Mouse (Mus musculus): Measurements from ENCODE around the gene Acap1. TPM values are rescaled to one million over a fixed set of nuclear protein-coding genes. Genes with fewer than 3 reads are reported as not detected.

The Acap1 gene
- 10 to 100 TPM; 10.4 to 12.2 TPM for total RNA-seq (2023)

DNA sequence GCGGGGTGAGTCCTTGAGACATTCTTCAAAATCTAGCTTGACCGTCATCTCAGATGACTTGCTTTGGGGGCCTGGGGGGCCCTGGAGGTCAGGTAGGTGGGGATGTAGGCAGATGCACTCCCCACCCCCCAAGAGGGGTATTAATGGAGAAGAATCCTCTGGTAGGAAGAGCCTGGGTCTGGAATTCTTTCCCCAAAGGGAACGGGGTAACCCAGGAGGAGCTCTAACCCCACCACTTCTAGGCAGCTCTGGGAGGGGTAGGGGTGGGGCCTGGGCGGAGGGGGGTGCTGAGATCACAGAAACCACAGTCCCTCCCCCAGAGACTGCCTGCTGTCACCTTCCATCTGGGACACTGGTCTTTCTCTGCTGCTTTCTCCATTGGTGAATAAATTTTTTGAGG is at the start of gene Acap1:
Gene Acap1 (minus strand): TSS at position 249 of the 400 bp plus-strand sequence.

DNA sequence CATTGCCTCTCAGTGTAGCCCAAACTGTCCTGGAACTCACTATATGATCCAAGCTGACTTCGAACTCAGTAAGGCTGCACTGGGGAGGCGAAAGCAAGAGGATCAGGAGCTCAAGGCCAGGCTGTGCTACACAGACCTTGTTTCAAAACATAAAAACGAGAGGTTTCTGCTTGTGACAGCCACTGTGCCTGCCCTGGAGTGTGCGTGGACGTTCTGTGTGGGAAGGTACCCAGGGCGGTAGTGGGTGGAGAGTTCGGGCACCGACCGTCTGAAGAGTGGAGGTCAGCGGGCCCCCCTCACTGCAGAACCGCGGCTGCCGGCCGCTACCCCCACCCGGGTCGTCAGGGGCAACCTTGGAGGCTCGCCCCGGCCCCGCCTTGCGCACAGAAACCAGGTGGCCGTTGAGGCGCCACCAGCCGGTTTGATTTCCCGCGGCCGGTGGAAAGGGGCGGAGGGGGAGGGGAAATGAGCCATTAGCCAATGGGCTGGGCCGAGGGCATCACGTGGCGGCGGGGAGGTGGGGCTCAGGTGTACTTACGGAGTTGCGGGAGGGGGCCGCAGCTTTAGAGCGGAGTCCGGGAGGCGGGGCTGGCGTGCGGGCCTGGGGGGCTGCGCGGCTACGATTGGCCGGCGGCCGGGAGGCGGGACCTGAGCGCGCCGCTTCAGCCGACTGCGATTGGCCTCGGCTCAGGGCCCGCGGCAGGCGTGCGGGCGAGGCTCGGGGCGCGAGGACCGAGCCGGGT is 40.0 kb upstream of the Acap1 start, which contains the start of gene Ybx2:
Gene Ybx2 (plus strand): TSS at position 660 of the 743 bp plus-strand sequence.

DNA sequence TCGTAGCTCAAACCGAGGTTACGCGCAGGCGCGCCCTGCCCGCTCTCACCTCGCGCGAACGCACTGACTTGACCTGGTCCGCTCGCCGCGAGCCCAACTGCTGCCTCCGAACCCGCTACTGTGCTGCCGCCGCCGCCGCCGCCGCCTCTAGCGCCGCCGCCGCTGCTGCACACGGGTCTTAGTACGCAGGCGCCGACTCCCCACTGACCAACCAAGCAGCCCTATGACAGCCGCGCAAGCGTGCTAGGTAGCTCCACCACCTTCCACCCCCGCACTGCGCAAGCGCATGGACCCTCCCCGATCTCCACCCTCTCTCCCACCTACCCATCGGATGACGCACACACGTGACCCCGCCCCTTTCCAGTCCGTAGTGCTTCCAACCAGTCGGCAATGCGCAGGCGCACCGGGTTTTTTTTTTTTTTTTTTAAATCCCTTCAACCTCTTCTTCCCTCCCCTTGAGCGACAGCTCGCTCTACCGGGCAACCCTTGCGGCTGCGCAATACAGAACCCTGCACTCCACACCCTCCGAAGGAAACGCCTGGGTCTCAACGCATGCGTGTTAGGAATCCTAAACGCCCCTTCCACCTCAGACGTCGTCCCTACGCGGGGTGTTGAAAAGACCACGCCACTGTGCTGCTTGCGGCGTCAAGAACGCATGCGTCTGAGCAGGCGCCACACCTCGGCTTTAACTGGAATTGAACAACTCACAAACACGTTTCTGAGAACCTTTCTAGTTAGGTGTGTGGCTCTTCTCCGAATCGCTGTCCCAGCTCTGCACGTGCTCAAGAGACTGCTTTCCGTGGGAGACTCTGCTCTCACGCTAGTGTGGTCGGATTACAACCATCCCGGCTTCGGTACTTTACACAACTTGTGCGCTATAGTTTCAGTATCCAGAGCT is 26.0 kb upstream of the Acap1 start, which contains the start of gene Eif5a:
Gene Eif5a (minus strand): TSS at position 845 of the 898 bp plus-strand sequence.

DNA sequence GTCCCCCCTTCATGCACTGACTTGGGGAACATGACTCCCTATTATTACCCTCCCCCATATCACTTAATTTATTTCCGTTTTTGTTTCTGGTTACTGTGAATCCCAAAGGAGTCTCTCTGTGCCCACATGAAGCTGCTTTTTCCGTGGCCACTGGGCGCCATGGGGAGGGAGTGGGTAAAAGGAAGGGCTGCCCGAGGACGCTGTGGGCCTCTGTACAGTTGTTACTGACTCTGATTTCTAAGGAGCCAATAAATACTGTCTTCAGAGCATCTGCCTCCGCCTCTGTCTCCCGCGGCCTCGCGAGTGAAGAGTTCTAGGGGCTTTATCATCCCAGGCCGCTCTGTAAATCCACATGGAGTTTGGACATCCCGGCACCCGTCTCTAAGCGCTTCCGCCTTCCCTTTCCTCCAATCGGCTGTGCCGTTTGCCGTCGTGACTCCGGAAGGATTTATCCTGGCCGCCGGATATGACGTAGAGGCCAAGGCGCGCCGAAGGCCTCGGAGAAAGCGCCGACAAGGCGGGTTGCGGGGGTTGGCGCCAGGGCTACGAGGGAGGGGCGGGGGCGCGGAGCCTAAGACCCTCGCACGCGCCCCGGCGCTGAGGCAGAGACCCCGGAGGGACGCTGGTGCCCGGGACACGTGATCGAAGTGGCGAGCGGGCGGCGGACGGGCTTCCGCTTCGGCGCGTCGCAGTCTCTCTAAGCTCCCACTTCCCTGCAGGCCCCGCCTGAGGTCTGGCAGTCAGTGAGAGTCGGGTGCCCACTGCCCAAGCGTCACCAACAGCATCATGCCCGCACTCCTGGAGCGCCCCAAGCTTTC is 18.4 kb upstream of the Acap1 start, which contains the start of gene Gps2:
Gene Gps2 (plus strand): TSS at position 335 of the 818 bp plus-strand sequence.

DNA sequence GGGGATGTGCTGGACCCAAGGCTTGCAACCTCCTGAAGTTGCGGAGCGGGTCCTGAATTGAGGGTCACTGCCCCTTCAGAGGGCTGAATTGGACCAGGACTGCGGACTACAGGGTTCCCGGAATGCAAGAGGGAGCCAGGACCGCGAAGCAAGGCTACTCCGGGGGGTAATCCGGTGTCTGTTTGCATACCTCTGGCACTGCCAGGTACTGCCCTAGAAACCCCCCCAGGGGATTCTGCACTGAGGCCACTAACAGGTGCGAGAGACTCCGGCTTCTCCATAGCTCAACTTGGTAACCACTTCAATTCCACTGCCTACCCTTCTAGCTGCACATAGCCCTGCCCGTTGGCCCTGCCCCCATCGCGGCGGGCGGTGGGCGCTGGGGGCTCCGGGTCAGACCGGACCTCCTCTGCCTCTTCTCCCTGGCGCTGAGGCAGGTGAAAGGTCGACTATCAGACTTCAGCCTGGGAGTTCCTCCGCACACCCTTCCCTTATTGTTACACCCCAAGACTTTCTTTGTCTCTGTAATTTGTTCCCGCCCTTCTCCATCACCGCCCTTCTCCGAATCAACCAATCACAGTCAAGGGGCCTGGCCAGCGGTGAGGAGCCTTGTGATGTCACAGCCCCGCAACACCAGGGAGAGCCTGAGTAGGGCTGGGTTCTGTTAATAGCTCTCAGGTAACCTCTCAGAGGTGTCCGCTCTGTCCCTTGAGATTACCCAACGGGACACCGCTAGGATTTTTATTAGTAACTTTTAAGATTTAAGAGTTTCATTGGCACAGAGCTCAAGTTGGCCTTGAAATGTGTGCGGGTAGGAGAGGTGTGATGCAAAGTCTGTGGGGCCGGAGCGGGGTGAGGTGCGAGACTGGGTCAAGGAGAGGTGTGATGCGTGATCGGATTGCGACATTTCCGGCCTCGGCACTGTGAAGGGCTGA is 5.4 kb upstream of the Acap1 start, which contains the start of the genes 2810408A11Rik and Neurl4:
Gene 2810408A11Rik (minus strand): TSS at position 517 of the 935 bp plus-strand sequence.
Gene Neurl4 (plus strand): TSS at position 602 of the 935 bp plus-strand sequence.

DNA sequence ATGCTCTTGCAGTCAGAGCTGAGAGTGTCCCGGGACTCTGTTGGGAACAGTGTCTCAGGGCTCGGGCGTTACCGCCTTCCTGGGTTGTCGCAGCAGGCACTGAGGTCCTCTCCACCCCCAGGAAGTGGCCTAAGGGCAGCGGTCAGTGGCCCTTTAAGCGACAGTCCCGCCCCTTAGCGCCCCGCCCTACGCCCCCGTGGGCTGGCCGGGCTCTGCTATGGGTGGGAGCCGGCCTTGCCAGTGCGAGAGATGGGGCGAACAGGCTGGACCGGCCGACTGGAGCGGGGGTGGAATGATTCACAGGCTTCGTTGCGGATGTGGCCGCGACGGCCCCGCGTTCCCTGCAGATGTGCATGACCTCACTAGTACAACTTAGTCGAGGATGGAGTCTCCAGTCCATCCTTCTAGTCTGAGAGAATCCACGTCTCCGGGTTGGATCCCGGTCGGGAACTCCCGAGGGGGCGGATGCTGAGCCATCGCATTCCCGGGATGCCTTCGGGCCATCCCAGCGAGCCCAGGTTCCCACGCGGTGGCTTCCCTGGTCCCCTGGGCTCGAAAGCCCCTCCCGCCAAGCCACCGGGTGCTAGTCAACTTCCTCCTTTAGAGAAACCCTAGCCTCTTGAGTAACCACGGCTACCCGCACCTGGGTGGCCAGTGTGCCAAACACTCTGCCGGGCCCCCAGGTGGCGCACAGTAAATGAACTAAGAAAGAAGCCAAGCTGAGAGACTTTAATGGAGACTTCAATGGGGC is 14.3 kb downstream of the Acap1 start, which contains the start of gene Kctd11:
Gene Kctd11 (minus strand): TSS at position 554 of the 751 bp plus-strand sequence.

DNA sequence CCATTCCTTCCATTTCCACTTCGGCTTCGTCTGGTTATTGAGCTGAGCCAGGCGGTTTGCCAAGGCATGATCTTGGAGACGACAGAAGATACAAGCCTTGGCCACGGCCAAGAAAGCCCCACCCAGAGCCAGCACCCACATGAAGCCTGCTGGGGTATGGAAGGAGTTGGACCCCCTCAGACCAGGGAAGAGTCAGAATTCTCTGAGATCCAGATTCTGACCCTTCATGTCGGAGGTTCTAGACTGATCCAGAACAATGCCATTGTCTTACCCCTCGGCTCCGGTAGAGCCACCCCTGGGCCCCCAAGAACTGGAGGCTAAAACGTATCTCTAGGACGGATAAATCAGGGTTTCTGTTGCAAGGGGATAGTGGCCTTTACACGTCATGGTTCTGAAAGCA is 17.5 kb downstream of the Acap1 start, which contains the start of gene Tmem95:
Gene Tmem95 (minus strand): TSS at position 141 of the 400 bp plus-strand sequence.

DNA sequence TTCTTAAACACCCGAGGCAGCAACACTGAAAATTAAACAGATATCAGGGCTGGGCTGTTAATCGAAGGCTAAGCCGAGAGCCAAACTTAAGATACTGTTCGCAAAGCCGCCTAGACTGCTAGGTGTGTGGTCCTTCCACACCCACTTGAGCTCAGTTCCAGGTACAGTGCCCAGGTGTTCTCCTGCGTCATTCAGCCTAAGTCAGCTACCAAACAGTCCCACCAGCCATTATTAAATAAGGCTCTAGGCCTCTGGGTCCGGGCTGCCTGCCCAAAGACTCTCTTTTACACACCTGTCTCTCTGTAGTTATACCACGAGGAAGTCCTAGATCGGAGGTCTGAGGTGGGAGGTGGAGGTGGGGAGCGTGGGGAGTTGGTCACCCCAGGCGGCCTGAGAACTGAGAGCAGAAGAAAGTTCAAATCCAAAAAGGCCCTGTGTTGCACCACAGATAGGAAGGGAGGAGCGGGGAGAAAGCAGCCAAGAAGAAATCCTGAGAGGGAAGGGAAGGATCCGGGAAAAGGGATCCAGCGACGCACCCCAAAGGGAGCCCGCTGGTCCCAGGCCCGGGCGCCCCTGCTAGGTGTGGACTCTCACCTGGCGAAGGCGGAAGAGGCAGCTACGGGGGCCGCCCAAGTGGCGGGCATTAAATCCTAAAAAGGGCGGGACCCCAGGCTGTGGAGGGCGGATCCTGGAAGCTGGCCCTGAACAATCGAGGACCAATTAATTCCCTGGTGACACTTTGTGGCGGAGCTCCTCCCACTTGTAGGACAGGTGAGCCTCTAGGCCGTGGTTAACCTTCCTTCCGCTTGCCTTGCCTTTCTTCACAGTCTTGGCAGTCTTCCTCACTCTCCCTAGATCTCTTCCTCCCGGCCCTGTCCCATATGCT is 37.0 kb downstream of the Acap1 start, which contains the start of gene Tnk1:
Gene Tnk1 (minus strand): TSS at position 618 of the 886 bp plus-strand sequence.

DNA sequence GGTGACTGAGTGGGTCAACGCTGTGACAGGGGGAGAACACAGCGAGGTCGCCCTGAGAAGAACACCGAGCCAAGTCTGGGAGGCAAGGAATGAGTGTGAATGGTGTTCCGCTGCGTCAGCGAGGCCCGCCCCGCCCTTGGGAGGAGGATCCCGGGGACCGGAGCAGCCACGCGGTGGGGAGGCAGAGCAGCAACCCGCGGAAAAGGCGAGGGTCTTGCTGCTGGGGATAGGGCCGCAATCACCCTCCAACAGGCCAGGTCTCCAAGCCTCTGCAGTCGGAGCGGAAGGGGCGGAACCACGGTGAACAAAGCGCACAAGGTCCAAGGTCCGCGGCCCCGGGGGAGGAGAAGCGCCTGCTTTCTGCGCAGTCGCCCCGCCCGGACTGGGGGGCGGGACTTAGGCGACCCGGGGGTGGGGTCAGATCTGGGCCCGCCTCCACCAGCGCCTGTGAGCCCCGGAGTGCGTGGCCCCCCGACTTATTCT is 49.1 kb downstream of the Acap1 start, which contains the start of gene Plscr3:
Gene Plscr3 (plus strand): TSS at position 179 of the 483 bp plus-strand sequence.

DNA sequence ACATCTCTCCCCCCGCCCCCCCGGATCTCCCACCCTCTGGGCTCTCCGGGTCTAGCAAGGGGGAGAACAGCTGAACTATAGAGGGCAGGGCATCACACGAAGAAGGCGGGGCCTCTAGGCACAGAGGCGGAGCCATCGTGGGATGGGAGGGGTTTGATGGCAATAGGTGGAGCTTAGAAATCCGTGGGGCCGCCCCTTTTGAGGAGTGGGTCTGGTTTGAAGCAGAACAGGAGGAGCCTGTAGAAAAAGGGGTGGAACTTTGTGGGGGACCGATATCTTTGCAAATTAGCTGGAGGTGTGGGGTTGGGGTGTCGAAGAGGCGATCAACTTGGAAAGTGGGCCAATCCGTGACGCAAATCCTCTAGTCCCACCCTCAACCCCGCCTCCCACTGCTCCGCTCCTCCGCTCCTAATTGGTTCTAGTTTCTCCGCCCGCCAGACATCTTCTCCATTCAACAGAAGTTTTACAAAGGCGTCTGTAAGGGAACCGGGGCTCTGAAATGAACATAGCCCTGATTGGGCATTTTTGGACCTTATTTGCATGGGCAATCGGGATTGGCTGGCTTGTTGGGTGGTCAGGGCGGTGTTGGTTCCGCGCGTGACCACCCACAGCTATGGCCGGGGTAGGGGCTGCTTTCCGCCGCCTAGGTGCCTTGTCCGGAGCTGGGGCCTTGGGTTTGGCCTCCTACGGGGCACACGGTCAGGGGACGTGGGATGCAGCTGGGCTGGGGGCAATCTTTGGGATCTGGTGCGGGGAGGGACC is 57.2 kb downstream of the Acap1 start, which contains the start of gene Tmem256:
Gene Tmem256 (plus strand): TSS at position 563 of the 762 bp plus-strand sequence.

DNA sequence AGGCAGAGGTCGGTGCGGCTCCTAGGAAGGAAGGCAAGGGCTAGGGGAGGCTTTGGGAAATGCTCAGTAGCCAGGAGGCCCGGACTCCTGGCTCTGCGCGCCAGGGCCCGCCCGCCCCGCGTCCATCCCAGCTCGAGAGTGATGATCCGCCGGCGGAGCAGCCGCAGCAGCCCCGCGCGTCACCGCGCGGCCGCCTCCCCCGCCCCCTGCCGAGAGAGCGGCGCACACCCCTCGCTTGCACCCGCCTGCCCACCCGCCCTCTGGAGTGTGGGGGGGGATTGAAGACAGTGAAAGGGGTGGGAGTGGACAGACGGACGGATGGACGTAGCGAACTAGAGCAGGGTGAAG is 57.8 kb downstream of the Acap1 start, which contains the start of gene Nlgn2:
Gene Nlgn2 (minus strand): TSS at position 181 of the 348 bp plus-strand sequence.

Other genes starting within 250 kb of the Acap1 start
- under 1 TPM in 1 of 2 experiments, not detected in 1; 0.64 TPM for gene Sox15, start 240.2 kb downstream of the Acap1 start, total RNA-seq (2023)
- gene Mpdu1, start 232.9 kb downstream of the Acap1 start, total RNA-seq (2023), result 10 to 100 TPM; 73.1 to 74.9 TPM
- gene Cd68, start 229.4 kb downstream of the Acap1 start, total RNA-seq (2023), result 100 to 1,000 TPM; 685 to 696 TPM
- 100 to 1,000 TPM; 892 to 975 TPM for gene Eif4a1, start 223.1 kb downstream of the Acap1 start, total RNA-seq (2023)
- gene Senp3, start 213.5 kb downstream of the Acap1 start, total RNA-seq (2023), result 100 to 1,000 TPM; 109 to 116 TPM
- gene Tnfsf13, start 209.8 kb downstream of the Acap1 start, total RNA-seq (2023), result 10 to 100 TPM; 63.1 to 66.0 TPM
- 10 to 100 TPM; 66.6 to 77.0 TPM for gene Tnfsf12, start 199.7 kb downstream of the Acap1 start, total RNA-seq (2023)
- gene Tnfsfm13, start 199.4 kb downstream of the Acap1 start, total RNA-seq (2023), result 10 to 100 TPM; 23.6 to 27.1 TPM
- 100 to 1,000 TPM; 114 to 142 TPM for gene Polr2a, start 136.9 kb downstream of the Acap1 start, total RNA-seq (2023)
- gene Slc35g3, start 133.6 kb downstream of the Acap1 start, total RNA-seq (2023), result not detected
- 10 to 100 TPM; 16.0 to 20.0 TPM for gene Zbtb4, start 129.6 kb downstream of the Acap1 start, total RNA-seq (2023)
- gene Chrnb1, start 99.6 kb downstream of the Acap1 start, total RNA-seq (2023), result under 1 TPM; 0.45 to 0.49 TPM
- 1 to 10 TPM in 1 of 2 experiments, under 1 TPM in 1; 0.76 to 1.3 TPM for gene Fgf11, start 93.7 kb downstream of the Acap1 start, total RNA-seq (2023)
- gene Tmem102, start 89.9 kb downstream of the Acap1 start, total RNA-seq (2023), result not detected
- gene Gm39566, start 80.2 kb downstream of the Acap1 start, total RNA-seq (2023), result not detected
- gene Spem2, start 77.1 kb downstream of the Acap1 start, total RNA-seq (2023), result not detected
- gene Spem1, start 73.4 kb downstream of the Acap1 start, total RNA-seq (2023), result not detected
- 1 to 10 TPM; 1.9 to 2.6 TPM for gene Nlgn2, start 57.8 kb downstream of the Acap1 start, total RNA-seq (2023)
- gene Tmem256, start 57.0 kb downstream of the Acap1 start, total RNA-seq (2023), result 100 to 1,000 TPM; 100 to 117 TPM
- 10 to 100 TPM; 39.8 to 43.6 TPM for gene Plscr3, start 49.2 kb downstream of the Acap1 start, total RNA-seq (2023)
- not detected for gene Tnk1, start 36.8 kb downstream of the Acap1 start, total RNA-seq (2023)
- not detected for gene Tmem95, start 17.5 kb downstream of the Acap1 start, total RNA-seq (2023)
- 1 to 10 TPM; 6.0 TPM for gene Kctd11, start 14.1 kb downstream of the Acap1 start, total RNA-seq (2023)
- gene 2810408A11Rik, start 5.4 kb upstream of the Acap1 start, total RNA-seq (2023), result under 1 TPM; 0.31 to 0.49 TPM
- 10 to 100 TPM; 30.0 to 30.4 TPM for gene Neurl4, start 5.5 kb upstream of the Acap1 start, total RNA-seq (2023)
- gene Gps2, start 18.3 kb upstream of the Acap1 start, total RNA-seq (2023), result 100 to 1,000 TPM; 110 to 112 TPM
- gene Eif5a, start 26.4 kb upstream of the Acap1 start, total RNA-seq (2023), result 100 to 1,000 TPM; 407 to 410 TPM
- 1 to 10 TPM in 1 of 2 experiments, not detected in 1; 1.6 TPM for gene Ybx2, start 40.3 kb upstream of the Acap1 start, total RNA-seq (2023)
- gene Slc2a4, start 52.6 kb upstream of the Acap1 start, total RNA-seq (2023), result not detected
- not detected for gene Cldn7, start 69.2 kb upstream of the Acap1 start, total RNA-seq (2023)
- 100 to 1,000 TPM; 107 to 143 TPM for gene Ctdnep1, start 85.6 kb upstream of the Acap1 start, total RNA-seq (2023)
- gene Elp5, start 87.0 kb upstream of the Acap1 start, total RNA-seq (2023), result 10 to 100 TPM; 44.3 to 49.5 TPM
- gene Gabarap, start 95.6 kb upstream of the Acap1 start, total RNA-seq (2023), result 100 to 1,000 TPM; 469 to 485 TPM
- gene Phf23, start 100.2 kb upstream of the Acap1 start, total RNA-seq (2023), result 10 to 100 TPM; 64.3 to 77.5 TPM
- gene Dvl2, start 105.1 kb upstream of the Acap1 start, total RNA-seq (2023), result 10 to 100 TPM; 30.2 to 33.6 TPM
- 10 to 100 TPM; 43.9 to 56.5 TPM for gene Acadvl, start 119.9 kb upstream of the Acap1 start, total RNA-seq (2023)
- 10 to 100 TPM; 11.0 to 19.4 TPM for gene Dlg4, start 121.4 kb upstream of the Acap1 start, total RNA-seq (2023)
- not detected for gene Asgr1, start 158.5 kb upstream of the Acap1 start, total RNA-seq (2023)
- gene Asgr2, start 197.1 kb upstream of the Acap1 start, total RNA-seq (2023), result 1 to 10 TPM; 3.7 to 3.8 TPM
- 1 to 10 TPM; 7.0 to 7.1 TPM for gene Mgl2, start 234.8 kb upstream of the Acap1 start, total RNA-seq (2023)

Data from monocyte, adult 59 days (primary cell).